28 mouse cellular contexts compared by ENCODE assay signal in the genomic region with DNA sequence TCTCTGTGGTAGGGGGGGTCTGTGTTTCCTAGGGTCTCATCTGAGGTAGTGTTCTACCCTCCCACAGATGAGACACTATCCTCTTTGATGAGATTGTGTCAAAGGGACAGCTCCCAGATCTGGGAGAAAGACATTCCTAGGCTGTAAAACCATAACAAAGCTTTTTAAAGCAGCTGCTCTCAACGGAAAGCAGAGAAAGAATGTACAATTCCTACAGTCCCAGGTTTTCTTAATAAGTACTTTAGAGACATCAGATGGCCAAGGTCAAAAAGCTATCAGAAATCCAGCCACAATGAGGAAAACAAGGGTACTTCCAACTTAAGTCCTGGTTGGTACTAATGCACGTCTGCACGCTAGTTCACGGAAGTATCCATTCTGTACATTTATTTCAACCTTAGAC. TPM values are rescaled to one million over a fixed set of nuclear protein-coding genes. Genes with fewer than 3 reads are reported as not detected.
DNase-seq lines count a peak whose midpoint lies in the region; ATAC-seq and TF ChIP-seq lines count a peak whose summit lies in the region.
"Had no signal": no experiment of that assay in that cellular context is flagged by ENCODE, and none has a peak within 500 bp of the region (broad histone marks: within the 10 kb centered on the region; RNA-seq: fewer than 3 reads in every experiment).

No protein-coding gene starts in this region.

- WGBS in embryonic facial prominence, embryonic 13.5 days, result 68% methylated on average over 4 of the region's 4 CpGs
- WGBS in embryonic facial prominence, embryonic 10.5 days, result 85% methylated on average over 4 of the region's 4 CpGs

- H3K27me3 ChIP-seq in embryonic facial prominence, embryonic 13.5 days, result no peaks in the 10 kb centered on the region
- H3K27me3 ChIP-seq in embryonic facial prominence, embryonic 10.5 days (replicated peaks; ENCODE audit: low read depth, poor library complexity, severe bottlenecking), result no peaks in the 10 kb centered on the region
- H3K27me3 ChIP-seq: CH12.LX; embryonic facial prominence, embryonic 12.5 days; embryonic facial prominence, embryonic 15.5 days; forebrain, embryonic 12.5 days had no signal

- no peak overlapping the region for H3K9ac ChIP-seq in embryonic facial prominence, embryonic 13.5 days
- H3K9ac ChIP-seq in ES-E14 (ENCODE audit: insufficient read depth, low read depth, low read length, poor library complexity, severe bottlenecking), result no peak overlapping the region
- H3K9ac ChIP-seq: embryonic facial prominence, embryonic 12.5 days; embryonic facial prominence, embryonic 15.5 days; forebrain, embryonic 12.5 days had no signal

- ATAC-seq in embryonic facial prominence, embryonic 13.5 days (ENCODE audit: insufficient number of reproducible peaks, insufficient read depth, low FRiP score, low TSS enrichment, low read depth), result no peak
- no peak for ATAC-seq in frontal cortex, adult (ENCODE audit: low TSS enrichment)
- no peak for ATAC-seq in megakaryocyte-erythroid progenitor cell, adult 5-6 weeks (replicated peaks; ENCODE audit: low FRiP score, low TSS enrichment, poor library complexity, severe bottlenecking)
- ATAC-seq: CD4-positive, CD25-positive, alpha-beta regulatory T cell, adult 4 months; forebrain, embryonic 14.5 days; forebrain, embryonic 16.5 days had no signal

- DNase-seq in embryonic facial prominence, embryonic 10.5 days (ENCODE audit: low spot score), result no peak
- peak; percentile 13 for DNase-seq in ES-E14 (ENCODE audit: low read depth, low spot score)
- DNase-seq in ZHBTc4 (ENCODE audit: low read depth, low spot score), result peak; percentile 61
- DNase-seq: adrenal gland, adult 2 months; adrenal gland, postnatal 10 days; adrenal gland, postnatal 25 days; B cell, adult 2 months; cerebellum, adult 11 months; cerebellum, adult 18-20 months; cerebellum, adult 8-10 months; cerebellum, adult 9-11 months; cerebellum, postnatal 14 days; cerebellum, postnatal 36 days; embryo, embryonic 11 days had no signal

- H3K36me3 ChIP-seq in embryonic facial prominence, embryonic 13.5 days, result peaks cover 6% of the 10 kb centered on the region
- H3K36me3 ChIP-seq in embryonic facial prominence, embryonic 10.5 days (replicated peaks), result no peaks in the 10 kb centered on the region
- no peaks in the 10 kb centered on the region for H3K36me3 ChIP-seq in ES-E14 (ENCODE audit: control insufficient read depth, insufficient read depth, low read length, poor library complexity, severe bottlenecking)
- H3K36me3 ChIP-seq: embryonic facial prominence, embryonic 15.5 days; forebrain, embryonic 10.5 days; forebrain, embryonic 12.5 days had no signal

- H3K27ac ChIP-seq in embryonic facial prominence, embryonic 13.5 days, result 0 out of 2 replicates have a peak overlapping the region, but pooled peaks have one; percentile 97
- H3K27ac ChIP-seq in embryonic facial prominence, embryonic 10.5 days (replicated peaks), result no peak overlapping the region
- no peak overlapping the region for H3K27ac ChIP-seq in ES-E14 (ENCODE audit: insufficient read depth, low read depth, low read length, poor library complexity, severe bottlenecking)
- H3K27ac ChIP-seq: forebrain, embryonic 10.5 days; forebrain, embryonic 12.5 days had no signal

- no peak overlapping the region for H3K4me2 ChIP-seq in embryonic facial prominence, embryonic 13.5 days
- H3K4me2 ChIP-seq: forebrain, embryonic 12.5 days had no signal

- H3K4me3 ChIP-seq in embryonic facial prominence, embryonic 13.5 days, result no peak overlapping the region
- no peak overlapping the region for H3K4me3 ChIP-seq in embryonic facial prominence, embryonic 10.5 days
- no peak overlapping the region for H3K4me3 ChIP-seq in ES-E14 (ENCODE audit: insufficient read depth in 1 of 2, low read depth in 1 of 2, low read length in 2 of 2, poor library complexity in 1 of 2, severe bottlenecking in 1 of 2)
- H3K4me3 ChIP-seq: embryonic facial prominence, embryonic 15.5 days; erythroblast, embryonic 14.5 days; forebrain, embryonic 10.5 days; forebrain, embryonic 12.5 days had no signal

- H3K9me3 ChIP-seq in embryonic facial prominence, embryonic 13.5 days, result no peaks in the 10 kb centered on the region
- H3K9me3 ChIP-seq in embryonic facial prominence, embryonic 10.5 days, result no peaks in the 10 kb centered on the region
- H3K9me3 ChIP-seq in ES-E14 (ENCODE audit: control insufficient read depth, insufficient read depth, low read depth, low read length), result no peaks in the 10 kb centered on the region
- H3K9me3 ChIP-seq: embryonic facial prominence, embryonic 12.5 days; embryonic facial prominence, embryonic 15.5 days; forebrain, embryonic 10.5 days; forebrain, embryonic 12.5 days had no signal

- peaks cover 30% of the 10 kb centered on the region for H3K4me1 ChIP-seq in embryonic facial prominence, embryonic 13.5 days
- peaks cover 36% of the 10 kb centered on the region for H3K4me1 ChIP-seq in embryonic facial prominence, embryonic 10.5 days
- no peaks in the 10 kb centered on the region for H3K4me1 ChIP-seq in ES-E14 (ENCODE audit: control insufficient read depth in 2 of 2, insufficient read depth in 2 of 2, low read length in 2 of 2, poor library complexity in 1 of 2)

- in situ Hi-C loops in ES-E14 (cut with MboI; ENCODE audit: low sequenced_read_pairs in 2 of 2, unreplicated experiment in 2 of 2), result no loop called here

TF ChIP-seq in ES-E14, 5 proteins besides CTCF, POLR2A, EP300 and RAD21:
- TF ChIP-seq ZNF384 (IDR thresholded peaks at IDR 0.05; ENCODE audit: low read depth, low read length) (no peak), MAFK (IDR thresholded peaks at IDR 0.05; ENCODE audit: insufficient read depth, low read depth, low read length) (no peak), CHD2 (IDR thresholded peaks at IDR 0.05; ENCODE audit: low read depth, low read length) (no peak), ZC3H11A (IDR thresholded peaks at IDR 0.05; ENCODE audit: borderline replicate concordance, low read depth, low read length) (no peak), HCFC1 (IDR thresholded peaks at IDR 0.05; ENCODE audit: borderline replicate concordance, insufficient read depth, low read length) (no peak)

RNA-seq across cellular contexts. Expression of a gene that starts 1.1 kb away (rescaled TPM):
- polyA plus RNA-seq in embryonic facial prominence, embryonic 13.5 days (2015; fragmentation: Nextera tagmentation; extraction: Ambion mirVana), result 115 and 129 TPM in 2 replicates
- 12.9 and 15.9 TPM in 2 replicates for polyA plus RNA-seq in embryonic facial prominence, embryonic 10.5 days (2016; fragmentation: Nextera tagmentation; extraction: Ambion mirVana)
- 0.13 and 0.16 TPM in 2 replicates for total RNA-seq in ES-E14 (2012; rRNA removed)
- not detected in 2 replicates for total RNA-seq in megakaryocyte-erythroid progenitor cell, adult 5-6 weeks (2014; fragmentation: Nextera tagmentation)
- not detected in 2 replicates for total RNA-seq in megakaryocyte-erythroid progenitor cell, adult 5-6 weeks (2017)
- total RNA-seq: CH12.LX; common myeloid progenitor, adult 5-6 weeks; MEL had no signal
- polyA plus RNA-seq: CD4-positive, CD25-positive, alpha-beta regulatory T cell, adult 4 months; erythroblast, embryonic 14.5 days had no signal
